Mouse (Mus musculus): ENCODE results near the gene Slc36a3. TPM values are rescaled to one million over a fixed set of nuclear protein-coding genes. Genes with fewer than 3 reads are reported as not detected.
"Not testable (repeated sequence)": the region's sequence is repeated elsewhere in the genome, so short reads cannot be mapped to it uniquely, and the experiment has no call there.

The Slc36a3 gene
- polyA plus RNA-seq, 1 experiment = 0.18 TPM

DNA sequence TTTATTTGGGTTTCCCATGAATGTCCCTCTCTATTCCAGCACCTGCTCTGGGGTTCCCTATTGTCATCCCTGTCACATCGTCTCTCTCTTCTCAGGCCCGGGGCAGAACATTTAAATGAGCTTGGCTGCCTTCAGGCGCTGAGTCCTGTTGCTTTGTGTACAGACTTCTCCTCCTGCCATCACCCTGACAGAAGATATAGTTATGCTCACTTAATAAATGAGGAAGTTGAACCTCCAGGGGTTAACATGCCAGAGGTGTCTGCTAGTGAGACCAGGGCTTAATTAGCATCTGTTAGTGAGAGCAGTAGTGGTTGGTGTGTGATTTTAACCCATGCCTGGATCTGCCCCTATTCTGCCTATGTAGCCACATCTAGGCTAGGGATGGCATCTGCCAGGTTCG lies 51.6 kb downstream of the Slc36a3 start:
- Histone ChIP-seq H3K4me1 (ENCODE audit: control insufficient read depth, insufficient read depth, insufficient read length, low read length) (peaks cover 5% of the 10 kb centered on the region; the same call in 1 of the 2 replicates), H3K4me3 (ENCODE audit: low read depth, low read length) (peak overlapping the region; percentile 13; the same call in 1 of the 2 replicates), H3K27me3 (ENCODE audit: control insufficient read depth, insufficient read depth, low read length) (no peaks in the 10 kb centered on the region), H3K27ac (ENCODE audit: insufficient read depth, low read depth, low read length) (no peak overlapping the region), H3K36me3 (ENCODE audit: control insufficient read depth, insufficient read depth, low read length) (0 out of 2 replicates have a peak, but pooled peaks cover 2% of the 10 kb centered on the region)
- 68% methylated on average over 4 of the region's 4 CpGs for WGBS
- TF ChIP-seq POLR2A (IDR thresholded peaks at IDR 0.05; ENCODE audit: low read depth, low read length) (no peak), CTCF (IDR thresholded peaks at IDR 0.05; ENCODE audit: extremely low read depth, insufficient read length, insufficient replicate concordance, low read depth, low read length) (no peak)

DNA sequence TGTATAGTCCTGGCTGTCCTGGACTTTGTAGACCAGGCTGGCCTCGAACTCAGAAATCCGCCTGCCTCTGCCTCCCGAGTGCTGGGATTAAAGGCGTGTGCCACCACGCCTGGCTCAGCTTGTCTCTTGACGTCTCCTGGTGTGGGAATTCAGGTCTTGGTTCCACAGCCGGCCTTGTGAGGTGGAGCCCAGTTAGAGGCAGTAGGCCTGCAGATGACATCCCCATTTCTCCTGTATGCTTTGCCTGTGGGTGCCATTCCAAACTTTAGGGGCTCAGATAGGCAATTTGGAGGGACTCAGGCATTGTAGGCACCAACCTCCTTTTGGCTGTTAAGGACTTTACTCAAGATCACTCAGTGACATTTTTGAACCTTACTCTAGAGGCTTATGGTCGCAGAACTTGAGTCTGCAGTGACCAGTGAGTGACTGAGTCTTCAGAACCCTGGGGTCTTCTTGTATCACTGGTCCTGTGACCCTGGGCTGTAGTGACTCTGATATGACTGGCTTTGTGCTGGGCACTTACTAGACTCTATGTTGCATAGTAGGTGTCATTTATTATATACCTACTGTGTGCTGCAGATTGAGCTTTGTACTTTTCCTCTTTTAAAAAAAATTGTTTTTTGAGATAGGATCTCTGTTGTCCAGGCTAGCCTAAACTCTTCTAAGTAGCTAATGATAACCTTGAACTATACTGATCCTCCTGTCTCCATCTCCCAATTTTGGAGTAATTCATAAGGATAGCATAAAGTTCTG lies 52.3 kb downstream of the Slc36a3 start:
- H3K4me1 ChIP-seq (ENCODE audit: control insufficient read depth, insufficient read depth, insufficient read length, low read length) = peaks cover 5% of the 10 kb centered on the region; the same call in 1 of the 2 replicates
- H3K36me3 ChIP-seq (ENCODE audit: control insufficient read depth, insufficient read depth, low read length) = 0 out of 2 replicates have a peak, but pooled peaks cover 2% of the 10 kb centered on the region
- peak overlapping the region; percentile 65 for H3K4me3 ChIP-seq (ENCODE audit: low read depth, low read length)
- TF ChIP-seq CTCF (IDR thresholded peaks at IDR 0.05; ENCODE audit: extremely low read depth, insufficient read length, insufficient replicate concordance, low read depth, low read length) (no peak), POLR2A (IDR thresholded peaks at IDR 0.05; ENCODE audit: low read depth, low read length) (no peak)
- H3K27me3 ChIP-seq (ENCODE audit: control insufficient read depth, insufficient read depth, low read length) = no peaks in the 10 kb centered on the region
- WGBS = 90% methylated on average over 8 of the region's 8 CpGs
- H3K27ac ChIP-seq (ENCODE audit: insufficient read depth, low read depth, low read length) = no peak overlapping the region

DNA sequence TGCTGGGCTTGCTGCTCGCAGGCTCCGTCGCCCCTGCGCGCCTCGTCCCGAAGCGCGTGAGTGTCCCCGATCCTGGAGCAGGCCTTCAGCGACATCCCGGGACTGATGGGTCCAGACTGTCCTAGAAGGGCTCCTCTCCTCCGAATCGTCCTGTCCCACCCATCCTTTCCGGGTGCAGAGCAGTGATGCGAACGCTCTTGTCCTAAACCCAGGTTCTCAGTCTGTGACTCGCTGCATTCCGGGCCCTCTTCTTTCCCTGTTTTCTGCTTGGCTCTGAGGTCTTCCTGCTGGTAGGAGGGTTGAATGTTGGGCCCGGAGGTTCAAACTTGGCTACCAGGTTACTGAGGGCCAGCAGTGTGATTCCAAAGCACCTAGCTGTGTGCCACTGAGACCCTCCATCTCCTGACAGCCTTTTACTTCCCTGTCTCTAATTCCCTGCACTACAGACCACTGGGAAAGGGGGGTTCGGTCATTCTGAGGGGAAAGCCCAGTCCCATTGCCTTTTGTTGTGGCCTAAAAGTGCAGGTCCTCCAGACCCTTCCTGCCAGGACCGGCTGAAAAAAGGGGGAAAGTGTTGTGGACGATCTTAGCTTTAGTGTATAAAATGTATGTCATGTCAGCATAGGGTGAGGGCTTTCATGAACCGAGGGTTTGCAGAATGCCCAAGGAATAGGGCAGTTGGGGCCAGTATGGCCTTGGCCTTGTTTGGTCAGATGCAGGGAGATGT lies 53.2 kb downstream of the Slc36a3 start:
- Histone ChIP-seq H3K36me3 (ENCODE audit: control insufficient read depth, insufficient read depth, low read length) (no peaks in the 10 kb centered on the region), H3K27me3 (ENCODE audit: control insufficient read depth, insufficient read depth, low read length) (no peaks in the 10 kb centered on the region), H3K4me1 (ENCODE audit: control insufficient read depth, insufficient read depth, insufficient read length, low read length) (peaks cover 5% of the 10 kb centered on the region; the same call in 1 of the 2 replicates), H3K4me3 (ENCODE audit: low read depth, low read length) (peak overlapping the region; percentile 65), H3K27ac (ENCODE audit: insufficient read depth, low read depth, low read length) (peak overlapping the region; percentile 20; the same call in 1 of the 2 replicates)
- TF ChIP-seq POLR2A (IDR thresholded peaks at IDR 0.05; ENCODE audit: low read depth, low read length) (no peak), CTCF (IDR thresholded peaks at IDR 0.05; ENCODE audit: extremely low read depth, insufficient read length, insufficient replicate concordance, low read depth, low read length) (no peak)
- WGBS = 15% methylated on average over 24 of the region's 24 CpGs

DNA sequence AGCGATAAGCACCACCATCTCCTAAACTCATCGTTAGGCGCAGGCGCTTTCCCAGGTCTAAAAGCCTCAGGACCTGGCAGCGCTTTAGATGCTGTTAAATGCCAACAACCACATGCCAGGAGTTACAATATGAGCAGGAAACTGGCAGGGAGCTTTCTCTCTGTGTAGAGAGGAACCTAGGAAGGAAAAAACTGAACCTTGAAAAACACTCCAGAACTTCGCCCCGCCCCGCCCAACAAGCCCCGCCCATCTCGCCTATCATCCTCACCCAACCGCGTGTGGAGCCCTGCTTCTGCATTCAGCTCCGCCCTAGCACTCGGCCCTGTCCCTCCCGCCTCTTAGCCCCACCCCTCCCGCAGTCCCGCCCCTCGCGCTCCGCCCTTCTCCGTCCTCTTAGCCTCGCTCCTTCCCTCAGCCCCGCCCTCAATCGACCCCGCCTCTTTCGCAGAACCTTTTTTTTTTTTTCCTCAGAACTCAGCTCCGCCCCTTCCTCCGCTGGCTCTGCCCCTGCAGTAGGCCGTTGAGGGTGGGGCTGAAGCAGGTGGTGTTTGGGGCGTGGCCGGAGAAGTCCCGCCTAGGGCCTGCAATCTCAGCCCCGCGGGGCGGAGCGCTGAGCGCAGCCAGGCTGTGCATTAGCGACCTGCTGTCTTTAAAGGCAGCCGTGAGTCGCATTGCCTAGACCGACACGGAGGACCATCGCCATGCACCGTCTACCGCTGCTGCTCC lies 53.9 kb downstream of the Slc36a3 start, which contains the start of gene Gm2a:
Gene Gm2a (plus strand): TSS at position 653 of the 726 bp plus-strand sequence.
- H3K4me1 ChIP-seq (ENCODE audit: control insufficient read depth, insufficient read depth, insufficient read length, low read length) = peaks cover 5% of the 10 kb centered on the region; the same call in 1 of the 2 replicates
- no peaks in the 10 kb centered on the region for H3K36me3 ChIP-seq (ENCODE audit: control insufficient read depth, insufficient read depth, low read length)
- peak within 1 kb of the TSS; percentile 65 for H3K4me3 ChIP-seq (ENCODE audit: low read depth, low read length)
- peak within 1 kb of the TSS; percentile 96 for H3K27ac ChIP-seq (ENCODE audit: insufficient read depth, low read depth, low read length)
- no peaks in the 10 kb centered on the region for H3K27me3 ChIP-seq (ENCODE audit: control insufficient read depth, insufficient read depth, low read length)
- 2% methylated on average over 45 of the region's 45 CpGs for WGBS
- TF ChIP-seq POLR2A (IDR thresholded peaks at IDR 0.05; ENCODE audit: low read depth, low read length) = peak; percentile 77
- no peak; the same call in 1 of the 2 replicates for TF ChIP-seq CTCF (IDR thresholded peaks at IDR 0.05; ENCODE audit: extremely low read depth, insufficient read length, insufficient replicate concordance, low read depth, low read length)

DNA sequence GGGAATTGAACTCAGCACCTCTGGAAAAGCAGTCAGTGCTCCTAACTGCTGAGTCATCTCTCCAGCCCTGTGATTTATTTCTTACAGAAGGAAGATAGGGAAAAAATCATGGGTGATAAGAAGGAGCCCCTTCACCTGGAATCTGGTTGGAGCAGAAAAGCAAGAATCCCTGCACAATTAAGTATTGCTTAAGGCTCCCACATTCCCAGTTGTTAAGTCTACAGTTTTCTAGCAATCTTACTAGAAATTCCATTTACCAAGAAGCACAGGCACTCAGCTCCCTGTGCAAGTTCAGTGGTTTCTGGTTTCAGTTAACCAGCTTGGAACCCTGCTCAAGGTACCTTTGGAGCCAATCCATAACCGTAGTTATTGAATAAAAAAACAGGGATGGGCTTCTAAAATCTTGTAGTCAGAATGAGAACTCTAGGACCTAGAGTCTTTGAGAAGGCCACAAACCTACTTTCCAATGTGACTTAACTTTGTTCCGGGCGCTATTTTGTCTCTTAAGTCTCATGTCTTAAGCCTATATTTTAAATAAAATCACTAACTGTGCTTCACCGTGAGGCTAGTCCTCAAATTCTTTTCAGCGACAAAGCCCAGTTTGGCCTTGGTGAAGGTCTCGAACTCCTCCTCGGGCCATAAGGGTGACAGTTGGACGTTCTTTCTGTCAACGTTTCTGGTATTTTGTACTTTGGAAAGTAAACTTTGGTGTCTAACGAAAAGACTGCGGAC lies 54.6 kb downstream of the Slc36a3 start:
- TF ChIP-seq CTCF (IDR thresholded peaks at IDR 0.05; ENCODE audit: extremely low read depth, insufficient read length, insufficient replicate concordance, low read depth, low read length) = no peak; the same call in 1 of the 2 replicates
- no peak for TF ChIP-seq POLR2A (IDR thresholded peaks at IDR 0.05; ENCODE audit: low read depth, low read length)
- Histone ChIP-seq H3K4me3 (ENCODE audit: low read depth, low read length) (peak overlapping the region; percentile 51), H3K27ac (ENCODE audit: insufficient read depth, low read depth, low read length) (peak overlapping the region; percentile 96), H3K4me1 (ENCODE audit: control insufficient read depth, insufficient read depth, insufficient read length, low read length) (peaks cover 5% of the 10 kb centered on the region; the same call in 1 of the 2 replicates), H3K36me3 (ENCODE audit: control insufficient read depth, insufficient read depth, low read length) (no peaks in the 10 kb centered on the region), H3K27me3 (ENCODE audit: control insufficient read depth, insufficient read depth, low read length) (no peaks in the 10 kb centered on the region)
- WGBS = 12% methylated on average over 11 of the region's 11 CpGs

DNA sequence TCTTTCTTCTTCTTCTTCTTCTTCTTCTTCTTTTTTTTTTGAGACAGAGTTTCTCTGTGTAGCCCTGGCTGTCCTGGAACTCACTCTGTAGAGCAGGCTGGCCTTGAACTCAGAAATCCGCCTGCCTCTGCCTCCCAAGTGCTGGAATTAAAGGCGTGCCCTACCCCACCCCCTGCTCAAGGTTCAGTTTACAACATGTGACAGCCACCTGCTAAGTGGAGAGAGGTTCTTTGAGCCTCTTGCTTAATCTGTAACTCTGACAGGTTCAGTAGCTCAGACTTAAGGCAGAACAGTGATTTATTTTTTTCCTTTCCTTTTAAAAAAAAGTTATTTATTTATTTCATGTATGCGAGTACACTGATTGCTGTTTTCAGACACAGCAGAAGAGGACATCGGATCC lies 55.2 kb downstream of the Slc36a3 start:
- 55% methylated on average over 4 of the region's 4 CpGs for WGBS

More for the DNA sequence above, 55.2 kb downstream of the Slc36a3 start:
- not testable (repeated sequence) for H3K27me3 ChIP-seq (ENCODE audit: control insufficient read depth, insufficient read depth, low read length); H3K4me1 ChIP-seq (ENCODE audit: control insufficient read depth, insufficient read depth, insufficient read length, low read length); H3K36me3 ChIP-seq (ENCODE audit: control insufficient read depth, insufficient read depth, low read length); H3K4me3 ChIP-seq (ENCODE audit: low read depth, low read length)
- peak overlapping the region; percentile 96; the same call in 1 of the 2 replicates for H3K27ac ChIP-seq (ENCODE audit: insufficient read depth, low read depth, low read length)

Measured in small intestine, adult 2 months (tissue).